Mouse (Mus musculus): Measurements from ENCODE around the gene Proser3.
"Not testable (repeated sequence)": the region's sequence is repeated elsewhere in the genome, so short reads cannot be mapped to it uniquely, and the experiment has no call there.

Proser3 gene

DNA sequence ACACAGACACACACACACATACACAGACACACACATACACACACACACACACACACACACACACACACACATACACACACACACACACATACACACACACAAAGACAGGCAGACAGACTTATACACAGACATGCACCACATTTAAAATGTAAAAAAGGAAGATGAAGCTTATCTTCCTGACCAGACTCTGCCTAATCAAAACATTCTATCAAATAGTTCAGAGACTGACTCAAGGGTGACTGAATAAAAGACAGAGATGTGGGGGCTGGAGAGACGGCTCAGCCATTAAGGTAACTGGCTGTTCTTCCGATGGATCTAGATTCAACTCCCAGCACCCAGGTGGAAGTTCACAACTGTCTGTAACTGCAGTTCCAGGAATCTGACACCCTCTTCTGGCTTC is 7.8 kb downstream of the Proser3 start:
- DNase-seq (ENCODE audit: low read depth, low spot score), result no peak

GRCm38 (mm10) chr7:30540572-30540971 is 11.5 kb downstream of the Proser3 start:
- DNase-seq (ENCODE audit: low read depth, low spot score), result no peak

GRCm38 (mm10) chr7:30534633-30535577 is 17.2 kb downstream of the Proser3 start, which contains the start of gene Arhgap33:
TSS of gene Arhgap33 (minus strand) at chr7:30535060.
- DNase-seq (ENCODE audit: low read depth, low spot score), result peak; percentile 99

GRCm38 (mm10) chr7:30533941-30534632 is 18.0 kb downstream of the Proser3 start:
- no peak for DNase-seq (ENCODE audit: low read depth, low spot score)

DNA sequence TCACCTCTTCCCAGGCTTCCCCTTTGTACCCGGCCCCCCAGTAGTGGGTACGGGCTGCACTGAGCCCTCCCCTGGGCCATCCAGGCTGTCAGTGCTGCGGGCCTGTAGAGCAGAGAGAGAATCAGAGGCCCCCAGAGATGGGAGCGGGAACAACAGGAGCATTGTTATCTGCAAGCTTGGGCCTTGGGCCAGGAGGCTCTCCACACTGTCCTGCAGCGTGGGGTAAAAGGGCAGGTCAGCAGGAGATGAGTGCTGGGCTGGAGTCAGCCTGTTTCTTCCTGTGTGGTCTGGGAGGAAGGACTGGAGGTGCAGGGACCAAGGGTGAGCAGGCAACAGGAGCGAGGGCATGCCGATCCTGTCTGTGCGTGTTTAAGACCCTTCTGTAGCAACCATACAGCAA is 19.2 kb downstream of the Proser3 start:
- peak; percentile 54 for DNase-seq (ENCODE audit: low read depth, low spot score)

- no peak for DNase-seq (ENCODE audit: low read depth, low spot score)
Measured at GRCm38 (mm10) chr7:30531291-30531815, 20.7 kb downstream of the Proser3 start.

DNA sequence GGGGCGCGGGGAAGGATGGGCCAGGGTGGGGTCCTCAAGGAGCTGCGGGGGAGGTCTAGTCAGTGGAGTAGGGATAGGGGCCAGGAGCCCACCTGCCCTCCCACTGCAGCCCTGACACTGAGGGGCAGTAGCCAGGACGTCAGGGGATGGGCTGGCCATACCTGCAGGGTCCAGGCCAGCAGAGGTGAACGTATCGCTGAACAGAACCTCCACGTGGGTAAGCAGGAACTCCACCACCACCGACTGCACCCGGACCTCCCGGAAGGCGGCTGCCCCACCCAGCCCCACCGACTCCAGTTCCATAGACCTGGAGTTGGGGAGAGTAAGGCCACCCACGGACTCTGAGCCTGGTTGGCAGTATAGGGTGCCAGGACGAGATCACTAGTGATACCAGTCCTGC is 25.1 kb downstream of the Proser3 start:
- no peak for DNase-seq (ENCODE audit: low read depth, low spot score)

DNA sequence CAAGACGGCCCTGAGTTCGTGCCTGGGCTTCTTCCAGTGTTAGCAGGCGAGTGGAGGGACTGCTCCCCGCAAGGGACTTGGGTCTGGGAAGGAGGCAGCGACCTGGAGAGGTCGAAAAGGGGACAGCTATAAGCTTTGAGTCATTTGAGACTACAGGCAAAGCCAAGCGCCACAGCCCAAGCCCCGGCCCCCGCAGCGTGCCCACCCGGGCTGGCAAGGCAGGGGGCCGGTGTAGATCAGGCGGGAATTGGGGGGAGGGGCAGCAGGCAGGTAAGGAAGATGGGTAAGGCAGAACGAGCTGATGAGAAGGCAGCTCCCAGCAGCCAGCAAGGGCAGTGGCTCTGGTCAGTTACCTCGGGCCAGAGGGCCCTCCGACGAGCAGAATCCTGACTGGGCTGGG is 25.7 kb downstream of the Proser3 start:
- DNase-seq (ENCODE audit: low read depth, low spot score), result no peak

DNA sequence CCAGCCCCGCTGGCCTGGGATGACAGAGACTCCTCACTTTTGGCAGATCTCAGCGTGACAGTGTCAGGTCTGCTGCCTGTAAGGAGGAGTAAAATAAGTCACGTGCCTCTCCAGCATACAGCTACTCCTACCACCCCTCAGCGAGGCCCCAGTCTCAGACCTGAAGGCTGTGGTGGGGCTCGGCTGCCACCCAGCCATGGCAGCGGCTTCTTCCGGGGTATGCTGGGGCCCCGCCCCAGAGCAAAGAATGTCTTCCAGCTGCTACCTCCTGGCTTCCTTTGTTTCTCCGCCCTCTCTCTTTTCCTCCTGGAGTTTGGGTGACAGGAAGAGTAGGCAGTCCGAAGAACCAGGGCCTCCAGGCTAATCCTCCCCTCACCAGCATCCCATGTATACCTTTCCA is 26.1 kb downstream of the Proser3 start:
- no peak for DNase-seq (ENCODE audit: low read depth, low spot score)

DNA sequence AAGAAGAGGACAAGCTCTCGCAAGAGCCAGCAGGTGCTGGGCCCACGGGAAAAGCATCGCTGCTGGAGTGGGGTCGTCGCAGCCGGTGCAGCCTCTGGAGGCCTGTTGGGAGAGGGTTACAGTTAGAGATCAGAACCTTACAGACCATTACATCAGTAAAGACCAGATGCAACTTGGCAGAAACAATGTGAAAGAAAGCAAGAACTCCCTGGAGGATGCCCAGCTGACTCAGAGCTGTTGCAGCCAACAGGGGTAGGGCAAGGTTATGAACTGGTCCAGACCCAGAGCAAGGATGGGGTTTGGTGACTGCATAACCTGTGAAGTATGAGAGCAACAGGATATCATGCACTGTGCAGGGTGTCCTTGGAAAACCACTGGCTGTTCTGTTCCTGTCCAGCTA is 27.6 kb downstream of the Proser3 start:
- DNase-seq (ENCODE audit: low read depth, low spot score), result no peak

- no peak for DNase-seq (ENCODE audit: low read depth, low spot score)
Measured at GRCm38 (mm10) chr7:30522871-30523270, 29.2 kb downstream of the Proser3 start.

DNA sequence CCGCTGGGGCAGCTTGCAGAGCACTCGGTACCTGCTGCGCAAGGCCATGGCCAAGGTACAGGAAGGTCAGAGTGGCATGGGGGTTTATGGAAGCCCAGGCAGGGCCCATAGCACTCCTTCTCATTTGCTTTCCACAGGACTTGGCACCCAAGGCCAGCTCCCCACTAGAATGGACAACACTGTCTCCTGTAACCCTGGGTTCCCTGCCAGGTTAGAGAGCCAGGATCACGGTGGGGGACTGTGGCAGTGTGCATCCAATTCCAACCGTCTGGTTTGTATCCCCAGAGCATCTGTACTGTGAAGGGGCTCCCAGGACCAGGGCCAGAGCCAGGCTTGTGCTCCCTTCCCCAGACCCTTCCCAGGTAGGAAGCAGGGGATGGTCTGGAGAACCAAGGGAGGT is 31.2 kb downstream of the Proser3 start:
- no peak for DNase-seq (ENCODE audit: low read depth, low spot score)

GRCm38 (mm10) chr7:30520396-30520795 is 31.7 kb downstream of the Proser3 start:
- no peak for DNase-seq (ENCODE audit: low read depth, low spot score)

- DNase-seq (ENCODE audit: low read depth, low spot score), result no peak
Measured at GRCm38 (mm10) chr7:30518325-30518724, 33.8 kb downstream of the Proser3 start.

DNA sequence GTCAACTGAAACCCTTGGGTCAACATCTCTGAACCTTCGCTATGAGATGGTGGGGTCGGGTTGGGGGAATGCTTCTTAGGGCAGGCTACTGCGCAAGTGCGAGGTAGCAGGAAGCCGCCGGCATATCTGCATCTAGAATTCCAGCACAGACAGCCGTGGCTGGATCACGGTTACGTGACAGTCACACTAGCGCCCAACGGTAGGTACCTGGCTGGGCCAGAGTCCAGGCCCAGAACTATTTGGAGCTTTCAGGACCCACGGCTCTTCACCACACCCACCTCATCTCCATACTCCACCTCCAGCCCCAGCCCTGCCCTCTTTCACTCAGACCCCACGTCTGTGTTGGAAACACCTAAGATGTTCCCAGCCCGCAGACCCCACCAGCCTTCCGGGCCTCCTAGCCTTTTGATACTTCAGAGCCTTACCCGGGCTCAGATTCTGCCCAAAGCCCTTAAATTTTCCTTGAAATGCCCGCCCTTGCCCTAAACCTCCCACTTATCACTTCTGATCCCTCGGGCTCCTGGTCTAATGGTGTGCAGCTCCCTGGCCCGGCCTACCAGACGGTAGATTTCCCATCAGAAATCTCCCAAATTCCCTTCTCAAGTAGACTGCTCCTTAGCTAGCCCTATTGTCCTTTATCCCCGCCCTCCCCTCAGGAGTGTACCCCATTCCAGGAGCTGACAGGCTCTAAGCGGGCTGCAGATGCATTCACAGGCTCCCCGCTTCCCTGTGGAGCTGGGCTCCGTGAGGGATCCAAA is 36.9 kb downstream of the Proser3 start:
- no peak for DNase-seq (ENCODE audit: low read depth, low spot score)

GRCm38 (mm10) chr7:30508061-30508460 is 44.0 kb downstream of the Proser3 start:
- DNase-seq (ENCODE audit: low read depth, low spot score), result no peak

DNA sequence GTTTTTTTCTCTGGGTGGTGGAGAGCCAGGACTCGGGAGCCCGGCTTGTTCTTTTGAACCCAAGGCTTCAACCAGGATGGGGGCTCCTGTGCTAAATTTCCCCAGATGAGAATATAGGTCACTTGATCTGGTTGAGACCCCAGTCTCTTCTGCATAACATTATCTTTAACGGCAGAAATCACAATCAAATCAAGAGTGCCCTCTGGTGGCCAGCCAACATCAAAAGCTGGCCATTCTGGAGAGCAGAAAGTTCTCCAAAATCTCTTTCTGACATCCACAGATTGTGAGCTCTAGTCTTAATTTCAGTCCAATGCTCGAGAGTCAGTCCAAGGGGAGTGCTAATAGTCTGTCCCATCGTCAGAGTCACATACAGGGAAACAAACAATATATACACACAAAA is 50.9 kb downstream of the Proser3 start:
- DNase-seq (ENCODE audit: low read depth, low spot score), result not testable (repeated sequence)

GRCm38 (mm10) chr7:30495506-30496042 is 56.5 kb downstream of the Proser3 start:
- not testable (repeated sequence) for DNase-seq (ENCODE audit: low read depth, low spot score)

DNA sequence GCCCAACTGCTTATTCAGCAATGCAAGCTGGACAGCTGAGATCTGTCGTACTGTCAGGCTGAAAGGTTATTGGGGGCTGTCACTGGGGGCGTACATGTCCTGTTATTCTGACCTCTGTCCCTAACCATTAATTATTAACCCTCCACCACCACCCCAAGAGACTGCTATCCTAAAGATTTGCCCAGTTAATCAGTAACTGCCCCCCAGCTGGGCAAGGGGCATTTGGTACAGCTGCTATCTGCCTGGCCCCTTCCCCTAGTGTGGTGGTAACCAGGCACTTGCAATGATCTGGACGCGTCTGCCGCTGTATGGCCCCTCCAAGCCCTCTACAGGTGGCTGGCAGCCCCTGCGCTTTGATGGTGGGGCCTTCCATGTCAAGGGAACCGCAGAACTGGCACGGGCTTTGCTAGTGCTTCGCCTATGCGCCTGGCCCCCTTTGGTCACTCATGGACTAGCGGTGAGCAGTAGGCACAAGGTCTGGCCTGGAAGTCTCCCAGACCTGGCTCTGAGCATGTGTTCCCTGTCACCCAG is 58.6 kb downstream of the Proser3 start, which contains the start of gene Prodh2:
TSS of gene Prodh2 (plus strand) at position 222 of the 531 bp plus-strand sequence.
- no peak for DNase-seq (ENCODE audit: low read depth, low spot score)

GRCm38 (mm10) chr7:30492765-30493164 is 59.3 kb downstream of the Proser3 start:
- peak; percentile 80 for DNase-seq (ENCODE audit: low read depth, low spot score)

DNA sequence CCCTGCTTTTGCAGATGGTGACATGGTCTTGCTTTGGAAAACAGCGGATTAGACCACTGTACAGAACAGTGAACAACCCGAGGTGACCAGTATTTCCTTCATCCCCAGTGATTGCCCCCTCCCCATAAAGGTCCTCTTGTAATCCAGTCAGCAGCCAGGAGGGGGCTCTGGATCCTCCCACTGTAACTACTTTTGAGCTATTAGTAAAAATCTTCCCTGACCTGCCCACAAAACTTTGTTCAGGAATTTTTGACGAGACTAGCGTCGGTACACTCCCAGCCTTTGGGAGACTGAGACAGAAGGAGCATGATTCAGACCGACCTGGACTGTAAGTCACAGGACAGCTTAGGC is 61.2 kb downstream of the Proser3 start:
- no peak for DNase-seq (ENCODE audit: low read depth, low spot score)
